Mouse (Mus musculus): ENCODE data around the gene Hoxa7. TPM values are rescaled to one million over a fixed set of nuclear protein-coding genes. Genes with fewer than 3 reads are reported as not detected.
A peak's percentile ranks its signal among the peaks of the same experiment; 100 is the strongest.

Hoxa7 gene
- total RNA-seq, 2 experiments from 2014 or later = 0.16 to 0.45 TPM

DNA sequence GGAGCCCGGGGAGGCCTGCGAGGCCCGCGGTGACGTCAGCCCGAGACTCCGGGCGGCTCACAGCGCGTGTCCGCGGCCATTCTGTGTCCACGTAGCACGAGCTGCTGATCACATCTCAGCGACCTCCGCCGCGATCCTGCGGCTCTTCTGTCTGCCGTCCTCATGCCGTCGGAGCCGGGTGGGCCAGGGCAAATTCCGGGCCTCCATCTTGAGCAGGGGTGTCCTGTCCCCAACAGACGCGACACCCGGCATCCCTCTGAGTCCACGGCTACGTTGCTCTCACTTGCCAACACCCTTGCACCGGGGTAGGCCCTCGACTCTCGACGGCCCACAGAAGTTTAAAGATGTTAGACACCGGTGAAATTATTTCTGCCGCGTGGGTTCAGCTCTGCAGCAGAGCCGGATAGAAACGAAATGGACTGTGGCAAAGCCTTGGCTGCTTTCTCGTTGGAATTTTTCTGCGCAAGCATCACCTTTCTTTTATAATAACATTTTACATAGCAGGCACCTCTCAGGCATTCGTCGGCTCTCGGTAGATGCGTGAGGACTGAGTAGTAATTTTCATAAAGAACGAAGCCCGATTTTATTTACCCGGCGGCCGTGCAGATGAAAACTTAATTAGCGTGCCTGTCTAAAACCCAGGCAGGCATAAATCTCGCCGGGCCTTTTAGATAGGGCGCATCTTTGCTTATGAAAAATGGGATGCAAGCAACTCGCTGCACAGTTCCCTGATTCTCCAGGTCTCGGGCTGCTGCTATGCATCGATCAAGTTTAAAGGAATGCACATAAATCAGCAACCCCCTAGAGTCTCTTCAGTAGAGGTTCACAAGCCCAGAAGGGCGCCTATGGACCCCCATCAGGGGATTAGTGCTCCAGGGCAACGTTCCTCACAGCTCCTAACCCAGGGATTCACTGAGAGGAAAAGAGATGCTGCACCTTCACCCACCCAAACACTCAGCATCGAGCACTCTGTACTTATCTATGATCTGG lies 32.2 kb upstream of the Hoxa7 start:
- DNase-seq (ENCODE audit: low spot score in 2 of 2) = no peak

DNA sequence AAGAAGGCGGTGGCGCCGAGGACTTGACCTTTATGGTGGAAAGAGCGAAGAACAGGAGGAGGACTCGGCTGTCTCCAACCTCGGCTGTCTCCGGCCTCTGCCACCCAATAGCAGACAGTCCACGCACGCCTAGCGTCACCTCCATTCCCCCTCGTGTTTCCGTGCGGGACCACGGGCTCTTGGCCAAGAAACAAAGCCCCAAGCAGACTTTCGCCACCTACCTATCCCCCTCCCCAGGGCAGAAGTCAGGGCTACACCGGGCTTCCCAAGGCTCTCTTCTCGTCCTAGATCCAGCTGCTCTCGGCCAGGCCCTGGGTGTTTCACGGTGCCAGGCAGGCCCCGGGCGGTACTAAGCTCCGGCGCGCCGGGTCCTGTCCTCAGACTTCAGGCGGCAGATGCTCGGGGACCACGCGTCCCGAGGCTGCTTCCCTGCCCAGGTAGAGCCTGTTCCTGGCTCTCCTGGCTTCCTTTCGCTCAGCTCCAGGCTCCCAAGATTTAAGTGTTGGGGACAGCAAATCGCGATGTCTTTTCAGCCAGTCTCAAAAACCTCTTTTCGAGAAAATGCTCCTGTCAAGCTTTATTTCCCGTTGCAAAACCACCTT lies 31.2 kb upstream of the Hoxa7 start:
- no peak for DNase-seq (ENCODE audit: low spot score in 2 of 2)

- DNase-seq (ENCODE audit: low spot score in 2 of 2) = no peak
These were observed 30.5 kb upstream of the Hoxa7 start for GRCm38 (mm10) chr6:52252016-52252774.

DNA sequence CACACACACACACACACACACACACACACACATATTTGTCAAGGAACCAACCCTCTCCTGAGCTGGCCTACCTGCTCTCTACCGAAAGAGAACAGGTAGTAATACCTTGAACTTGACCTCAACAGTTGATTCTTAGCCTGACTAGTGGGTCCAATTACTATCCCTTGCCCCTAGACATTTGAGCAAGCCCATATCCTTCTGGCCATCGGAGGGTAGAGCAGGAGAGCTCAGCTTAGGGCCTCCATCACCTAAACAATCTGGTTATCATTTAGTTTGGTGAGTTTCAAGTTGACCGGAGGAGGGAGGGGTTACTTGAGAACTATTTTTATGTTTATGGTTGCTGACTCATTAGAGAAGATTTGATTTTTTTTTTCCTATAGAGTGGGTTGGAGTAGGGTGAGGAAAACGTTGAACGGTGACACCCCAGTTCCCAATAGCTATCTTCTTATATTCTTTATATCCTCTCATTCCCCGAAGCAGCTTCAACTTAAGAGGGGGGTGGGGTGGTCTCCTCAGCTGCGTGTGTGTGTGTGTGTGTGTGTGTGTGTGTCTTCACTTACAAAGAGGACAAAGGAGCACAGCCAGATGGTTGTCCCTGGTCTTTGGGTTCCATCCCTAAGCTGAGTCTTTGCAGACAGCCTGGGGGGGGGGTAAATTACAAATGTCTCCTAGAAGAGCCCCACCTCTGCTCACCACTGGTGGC lies 29.7 kb upstream of the Hoxa7 start:
- no peak for DNase-seq (ENCODE audit: low spot score in 2 of 2)

DNA sequence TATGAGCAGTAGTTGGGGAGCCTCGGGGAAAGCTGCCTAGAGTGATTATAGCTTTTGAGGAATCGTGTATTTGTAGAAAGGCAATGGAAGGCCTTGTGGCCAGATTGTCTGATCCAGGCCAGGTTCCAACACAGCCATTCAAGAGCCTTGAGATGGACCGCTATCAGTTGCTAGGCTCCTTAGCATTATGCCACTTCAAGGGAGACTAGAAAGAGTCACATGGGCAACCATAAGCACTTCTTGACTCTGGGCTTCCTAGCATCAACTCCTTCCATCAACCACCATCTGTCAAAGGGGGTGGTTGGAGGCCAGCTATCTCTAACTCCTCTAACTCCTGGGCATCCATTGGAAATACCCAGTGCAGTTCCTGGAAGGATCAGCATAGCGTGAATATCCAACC lies 28.2 kb upstream of the Hoxa7 start:
- DNase-seq (ENCODE audit: low spot score in 2 of 2) = no peak

DNA sequence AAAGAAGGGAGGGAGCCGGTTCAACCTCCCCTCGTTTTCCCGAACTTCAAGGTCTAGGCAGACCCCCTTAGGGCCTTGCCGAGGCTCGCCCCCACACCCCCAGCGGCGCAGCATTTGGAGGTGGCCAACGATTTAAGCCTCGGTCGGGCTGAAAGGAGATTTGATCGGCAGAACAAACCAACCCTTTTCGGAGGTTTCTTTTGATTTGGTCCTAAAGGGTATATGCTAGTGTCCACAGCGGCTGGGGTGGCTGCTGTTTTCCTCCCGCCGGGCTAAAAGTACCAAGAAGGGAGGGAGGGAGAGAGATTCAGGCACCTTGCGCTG lies 27.7 kb upstream of the Hoxa7 start:
- DNase-seq (ENCODE audit: low spot score in 2 of 2) = no peak

- DNase-seq (ENCODE audit: low spot score in 2 of 2) = no peak
These were observed 27.2 kb upstream of the Hoxa7 start for GRCm38 (mm10) chr6:52248638-52249414.

DNA sequence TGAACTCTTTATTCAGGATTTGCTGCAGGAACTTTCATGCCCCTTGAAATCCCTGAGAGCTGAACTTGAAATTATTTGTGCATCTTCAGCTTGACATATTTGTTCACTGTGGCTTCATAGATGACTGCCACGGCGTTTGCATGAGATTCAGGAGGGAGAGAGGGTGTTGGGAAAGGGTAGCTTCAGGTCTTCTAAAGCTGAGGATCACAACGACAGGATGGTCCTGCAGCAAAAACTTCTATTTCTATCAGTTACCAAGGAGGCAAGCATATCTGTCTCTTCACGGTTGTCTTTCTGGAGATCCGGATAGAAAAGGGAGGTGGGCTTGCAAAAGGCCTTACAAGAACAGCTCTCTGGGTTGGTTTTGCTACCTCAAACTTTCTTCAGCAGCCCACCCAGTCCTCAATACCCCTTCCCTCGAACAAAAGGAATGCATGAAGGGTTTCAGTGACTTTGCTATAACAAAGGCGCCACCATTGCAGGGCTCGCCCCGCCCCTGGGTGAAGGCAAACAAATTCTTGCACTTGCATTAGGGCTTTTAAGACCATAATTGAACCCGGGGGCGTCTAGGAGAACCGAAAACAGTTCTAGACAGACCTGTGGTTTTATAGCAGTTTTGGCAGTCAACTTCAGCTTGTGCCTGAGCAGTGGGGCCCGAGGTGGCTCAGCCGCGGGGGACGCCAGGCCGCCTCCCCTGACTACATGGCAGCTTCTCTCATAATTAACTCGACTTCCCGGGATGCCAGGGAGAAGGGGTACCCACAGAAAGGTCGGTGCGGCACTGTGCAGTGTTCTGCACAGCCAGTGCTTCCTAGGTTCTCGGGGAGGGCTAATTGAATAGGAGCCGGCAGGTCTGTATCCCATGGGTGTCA lies 26.3 kb upstream of the Hoxa7 start:
- DNase-seq (ENCODE audit: low spot score in 2 of 2) = no peak

GRCm38 (mm10) chr6:52246916-52247315 lies 25.3 kb upstream of the Hoxa7 start:
- DNase-seq (ENCODE audit: low spot score in 2 of 2) = no peak

- no peak for DNase-seq (ENCODE audit: low spot score in 2 of 2)
These were observed 24.7 kb upstream of the Hoxa7 start for GRCm38 (mm10) chr6:52246403-52246803.

GRCm38 (mm10) chr6:52245757-52246142 lies 24.1 kb upstream of the Hoxa7 start, which contains the start of gene Hoxa11:
Gene Hoxa11 (minus strand): TSS chr6:52245810.
- DNase-seq (ENCODE audit: low spot score in 2 of 2) = no peak

GRCm38 (mm10) chr6:52245040-52245756 lies 23.5 kb upstream of the Hoxa7 start:
- no peak for DNase-seq (ENCODE audit: low spot score in 2 of 2)

DNA sequence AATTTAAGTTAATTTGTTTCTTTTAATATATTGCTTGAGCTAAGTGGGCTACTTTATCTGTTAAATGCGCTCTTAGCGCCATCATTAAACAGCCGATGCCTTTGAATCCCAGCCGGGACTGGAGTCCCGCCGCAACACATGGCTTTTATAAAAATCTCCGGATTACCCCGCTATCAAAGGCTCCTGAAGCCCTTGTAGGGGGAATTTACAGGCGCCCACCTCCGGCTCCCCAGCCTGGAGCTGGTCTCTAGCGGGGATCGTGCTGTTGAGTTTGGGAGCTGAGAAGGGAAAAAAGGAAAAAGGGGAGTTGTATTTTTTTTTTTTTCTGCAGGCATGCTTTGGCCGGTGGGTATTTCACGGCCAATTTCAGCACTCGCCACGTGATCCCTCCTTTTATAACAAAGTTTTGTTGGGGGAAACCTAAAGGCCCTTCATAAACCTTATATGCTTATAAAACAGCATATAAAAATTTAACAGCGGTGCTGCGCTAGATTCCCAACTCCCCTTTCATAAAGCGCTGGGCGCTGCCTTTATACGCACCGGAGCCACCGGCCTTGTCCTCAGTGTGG lies 22.9 kb upstream of the Hoxa7 start:
- DNase-seq (ENCODE audit: low spot score in 2 of 2) = no peak

DNA sequence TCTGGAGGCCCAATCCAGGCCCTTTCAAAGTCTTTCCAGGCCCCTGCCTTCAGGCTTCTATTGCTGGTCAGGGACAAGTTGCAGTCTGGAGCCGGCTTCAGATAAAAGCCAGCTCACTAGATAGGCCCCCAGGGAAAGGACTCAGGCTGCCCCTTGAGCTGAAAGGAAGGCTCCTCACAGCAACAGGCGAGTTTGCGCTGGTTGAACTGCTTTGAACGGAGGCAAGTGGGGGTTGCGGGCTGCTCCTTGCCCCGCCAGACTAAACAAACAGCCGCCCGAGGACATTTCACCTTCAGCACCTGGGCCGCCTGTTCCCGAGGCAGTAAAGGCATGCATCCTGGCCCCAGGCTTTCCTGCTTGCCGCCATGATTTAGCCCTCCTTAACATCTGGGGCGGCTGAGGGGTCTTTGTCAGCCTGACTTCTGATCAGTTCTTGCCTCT lies 22.0 kb upstream of the Hoxa7 start:
- DNase-seq (ENCODE audit: low spot score in 2 of 2) = no peak

DNA sequence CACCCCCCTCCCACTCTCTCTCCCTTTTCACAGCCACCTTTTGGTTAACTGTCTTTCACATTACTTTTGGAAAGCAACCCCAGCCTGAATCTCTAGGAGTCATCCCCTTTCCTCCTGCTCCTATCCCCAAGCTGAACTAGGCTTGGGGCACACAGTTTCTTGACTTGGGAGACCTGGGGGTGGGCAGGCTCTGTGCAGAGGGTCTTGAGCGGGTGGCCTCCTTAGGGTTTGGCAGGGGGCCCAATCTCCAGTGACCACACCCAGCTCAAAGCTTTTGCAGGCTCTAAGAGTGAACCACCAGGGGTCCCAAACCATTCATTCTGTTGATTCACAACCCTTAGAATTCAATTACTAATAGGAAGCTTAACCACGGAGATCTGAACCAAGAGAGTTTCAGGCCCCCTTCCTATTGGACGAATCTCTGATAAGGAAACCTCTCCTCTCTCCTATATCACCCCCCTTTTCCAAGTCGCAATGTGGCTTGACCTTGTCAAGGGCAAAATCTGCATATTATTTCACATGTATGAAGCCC lies 21.2 kb upstream of the Hoxa7 start:
- no peak for DNase-seq (ENCODE audit: low spot score in 2 of 2)

- no peak for DNase-seq (ENCODE audit: low spot score in 2 of 2)
These were observed 19.5 kb upstream of the Hoxa7 start for GRCm38 (mm10) chr6:52241001-52241621.

DNA sequence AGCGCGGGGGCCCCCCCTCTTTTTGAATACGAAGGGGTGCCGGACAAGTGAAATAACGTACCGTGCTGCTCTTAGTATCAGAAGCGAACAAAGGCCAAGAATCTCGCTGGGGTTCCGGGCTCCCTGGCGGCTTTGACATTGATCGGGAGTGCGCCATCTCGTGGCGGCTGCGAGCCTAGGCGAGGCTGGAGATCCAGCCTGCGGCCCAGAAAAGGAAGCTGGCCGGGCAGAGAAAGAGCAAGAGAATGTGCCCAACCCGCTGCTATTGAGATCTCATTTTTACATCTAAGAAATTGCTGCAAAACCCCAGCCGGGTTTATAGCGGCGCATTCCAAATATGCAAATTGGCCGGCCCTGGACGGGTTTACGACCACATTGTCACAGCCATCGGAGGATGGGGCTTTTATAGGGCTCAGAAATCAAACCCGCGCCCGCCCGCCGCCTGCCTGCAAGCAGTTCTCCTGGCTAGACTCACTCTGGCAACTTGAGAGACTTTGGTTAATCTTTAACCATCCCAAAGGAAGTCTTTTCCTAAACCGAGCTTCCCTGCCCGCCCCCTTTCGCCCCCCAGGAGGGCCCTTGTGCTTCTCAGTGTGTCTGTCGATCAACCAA lies 18.8 kb upstream of the Hoxa7 start, which contains the start of gene Hoxa10:
TSS of gene Hoxa10 (minus strand) at position 466 of the 612 bp plus-strand sequence.
- peak in 1 of 2 experiments; percentile 60 for DNase-seq (ENCODE audit: low spot score in 2 of 2)
